Mouse (Mus musculus): Measurements from ENCODE around the gene Ftcd. TPM values are rescaled to one million over a fixed set of nuclear protein-coding genes. Genes with fewer than 3 reads are reported as not detected.
A peak's percentile ranks its signal among the peaks of the same experiment; 100 is the strongest.

Gene Ftcd
- not detected in 2 replicates for polyA plus RNA-seq (2014; fragmentation: Nextera tagmentation; extraction: Ambion mirVana)

- H3K36me3 ChIP-seq (ENCODE audit: control insufficient read depth, insufficient read depth, low read length): no peaks in the 10 kb centered on the region
- H3K4me1 ChIP-seq (replicated peaks; ENCODE audit: control insufficient read depth, insufficient read depth, low read length): no peaks in the 10 kb centered on the region
- no peaks in the 10 kb centered on the region for H3K9me3 ChIP-seq (ENCODE audit: control insufficient read depth, low read length)
- DNase-seq (ENCODE audit: low spot score): no peak
- WGBS: 67% methylated on average over 3 of the region's 3 CpGs
- no peak for ATAC-seq (ENCODE audit: low FRiP score)
- no peak within 1 kb of the TSS for H3K27ac ChIP-seq (ENCODE audit: low read depth, low read length)
- no peak within 1 kb of the TSS for H3K4me2 ChIP-seq (replicated peaks; ENCODE audit: low read depth, low read length)
- H3K27me3 ChIP-seq (ENCODE audit: control insufficient read depth, insufficient read depth, low read length): no peaks in the 10 kb centered on the region
- H3K9ac ChIP-seq (ENCODE audit: low read depth, low read length): no peak within 1 kb of the TSS
- H3K4me3 ChIP-seq (ENCODE audit: low read depth, low read length): no peak within 1 kb of the TSS
Measured at GRCm38 (mm10) chr10:76575374-76575773, at the start of gene Ftcd. Gene Ftcd, plus strand, starts transcription at chr10:76575648.

- no peak for DNase-seq (ENCODE audit: low spot score)
- Histone ChIP-seq H3K9me3 (ENCODE audit: control insufficient read depth, low read length) (no peaks in the 10 kb centered on the region), H3K27ac (ENCODE audit: low read depth, low read length) (peak overlapping the region; percentile 58; the same call in 1 of the 2 replicates), H3K4me1 (replicated peaks; ENCODE audit: control insufficient read depth, insufficient read depth, low read length) (0 out of 2 replicates have a peak, but pooled peaks cover 3% of the 10 kb centered on the region), H3K27me3 (ENCODE audit: control insufficient read depth, insufficient read depth, low read length) (no peaks in the 10 kb centered on the region), H3K36me3 (ENCODE audit: control insufficient read depth, insufficient read depth, low read length) (peaks cover 6% of the 10 kb centered on the region; the same call in 1 of the 2 replicates), H3K4me2 (replicated peaks; ENCODE audit: low read depth, low read length) (peak overlapping the region; percentile 85), H3K9ac (ENCODE audit: low read depth, low read length) (peak overlapping the region; percentile 35; the same call in 1 of the 2 replicates), H3K4me3 (ENCODE audit: low read depth, low read length) (peak overlapping the region; percentile 74)
- ATAC-seq (ENCODE audit: low FRiP score): no peak; the same call in 1 of the 2 replicates
- 5% methylated on average over 11 of the region's 11 CpGs for WGBS
Measured at GRCm38 (mm10) chr10:76530922-76531321, 44.5 kb upstream of the Ftcd start.

- DNase-seq (ENCODE audit: low spot score) (peak; percentile 96), ATAC-seq (ENCODE audit: low FRiP score) (peak; percentile 100)
- H3K4me2 ChIP-seq (replicated peaks; ENCODE audit: low read depth, low read length): peak within 1 kb of the TSS; percentile 85
- H3K4me3 ChIP-seq (ENCODE audit: low read depth, low read length): peak within 1 kb of the TSS; percentile 74
- H3K27me3 ChIP-seq (ENCODE audit: control insufficient read depth, insufficient read depth, low read length): no peaks in the 10 kb centered on the region
- H3K9me3 ChIP-seq (ENCODE audit: control insufficient read depth, low read length): no peaks in the 10 kb centered on the region
- peak within 1 kb of the TSS; percentile 77 for H3K27ac ChIP-seq (ENCODE audit: low read depth, low read length)
- peak within 1 kb of the TSS; percentile 71 for H3K9ac ChIP-seq (ENCODE audit: low read depth, low read length)
- H3K36me3 ChIP-seq (ENCODE audit: control insufficient read depth, insufficient read depth, low read length): peaks cover 6% of the 10 kb centered on the region; the same call in 1 of the 2 replicates
- 0 out of 2 replicates have a peak, but pooled peaks cover 3% of the 10 kb centered on the region for H3K4me1 ChIP-seq (replicated peaks; ENCODE audit: control insufficient read depth, insufficient read depth, low read length)
- under 1% methylated on average over 34 of the region's 37 CpGs for WGBS
Measured at GRCm38 (mm10) chr10:76531375-76531774, 44.1 kb upstream of the Ftcd start, which contains the start of gene Lss. Gene Lss, plus strand, starts transcription at chr10:76531588.

- Histone ChIP-seq H3K4me1 (replicated peaks; ENCODE audit: control insufficient read depth, insufficient read depth, low read length) (0 out of 2 replicates have a peak, but pooled peaks cover 3% of the 10 kb centered on the region), H3K9me3 (ENCODE audit: control insufficient read depth, low read length) (no peaks in the 10 kb centered on the region), H3K36me3 (ENCODE audit: control insufficient read depth, insufficient read depth, low read length) (peaks cover 6% of the 10 kb centered on the region; the same call in 1 of the 2 replicates), H3K27me3 (ENCODE audit: control insufficient read depth, insufficient read depth, low read length) (no peaks in the 10 kb centered on the region), H3K27ac (ENCODE audit: low read depth, low read length) (peak overlapping the region; percentile 77), H3K4me3 (ENCODE audit: low read depth, low read length) (peak overlapping the region; percentile 74), H3K9ac (ENCODE audit: low read depth, low read length) (peak overlapping the region; percentile 71), H3K4me2 (replicated peaks; ENCODE audit: low read depth, low read length) (peak overlapping the region; percentile 85)
- WGBS: under 1% methylated on average over 14 of the region's 14 CpGs
- ATAC-seq (ENCODE audit: low FRiP score) (peak; percentile 28; the same call in 1 of the 2 replicates), DNase-seq (ENCODE audit: low spot score) (no peak)
Measured at GRCm38 (mm10) chr10:76531828-76532227, 43.6 kb upstream of the Ftcd start.

GRCm38 (mm10) chr10:76535526-76535925, 39.9 kb upstream of the Ftcd start:
- WGBS: 96% methylated on average over 7 of the region's 7 CpGs
- ATAC-seq (ENCODE audit: low FRiP score) (no peak), DNase-seq (ENCODE audit: low spot score) (no peak)
- no peak overlapping the region for H3K27ac ChIP-seq (ENCODE audit: low read depth, low read length)
- H3K4me2 ChIP-seq (replicated peaks; ENCODE audit: low read depth, low read length): no peak overlapping the region
- H3K9ac ChIP-seq (ENCODE audit: low read depth, low read length): no peak overlapping the region
- H3K9me3 ChIP-seq (ENCODE audit: control insufficient read depth, low read length): no peaks in the 10 kb centered on the region
- H3K27me3 ChIP-seq (ENCODE audit: control insufficient read depth, insufficient read depth, low read length): no peaks in the 10 kb centered on the region
- peaks cover 17% of the 10 kb centered on the region for H3K36me3 ChIP-seq (ENCODE audit: control insufficient read depth, insufficient read depth, low read length)
- 0 out of 2 replicates have a peak, but pooled peaks cover 3% of the 10 kb centered on the region for H3K4me1 ChIP-seq (replicated peaks; ENCODE audit: control insufficient read depth, insufficient read depth, low read length)
- no peak overlapping the region for H3K4me3 ChIP-seq (ENCODE audit: low read depth, low read length)

- Histone ChIP-seq H3K9ac (ENCODE audit: low read depth, low read length) (no peak overlapping the region), H3K9me3 (ENCODE audit: control insufficient read depth, low read length) (no peaks in the 10 kb centered on the region), H3K36me3 (ENCODE audit: control insufficient read depth, insufficient read depth, low read length) (peaks cover 23% of the 10 kb centered on the region), H3K4me1 (replicated peaks; ENCODE audit: control insufficient read depth, insufficient read depth, low read length) (0 out of 2 replicates have a peak, but pooled peaks cover 1% of the 10 kb centered on the region), H3K27ac (ENCODE audit: low read depth, low read length) (no peak overlapping the region), H3K4me3 (ENCODE audit: low read depth, low read length) (no peak overlapping the region), H3K27me3 (ENCODE audit: control insufficient read depth, insufficient read depth, low read length) (no peaks in the 10 kb centered on the region), H3K4me2 (replicated peaks; ENCODE audit: low read depth, low read length) (no peak overlapping the region)
- DNase-seq (ENCODE audit: low spot score) (no peak), ATAC-seq (ENCODE audit: low FRiP score) (no peak)
- 89% methylated on average over 9 of the region's 9 CpGs for WGBS
Measured at GRCm38 (mm10) chr10:76537619-76538018, 37.8 kb upstream of the Ftcd start.

- no peaks in the 10 kb centered on the region for H3K27me3 ChIP-seq (ENCODE audit: control insufficient read depth, insufficient read depth, low read length)
- WGBS: 95% methylated on average over 11 of the region's 11 CpGs
- H3K4me1 ChIP-seq (replicated peaks; ENCODE audit: control insufficient read depth, insufficient read depth, low read length): no peaks in the 10 kb centered on the region
- H3K36me3 ChIP-seq (ENCODE audit: control insufficient read depth, insufficient read depth, low read length): peaks cover 26% of the 10 kb centered on the region
- no peak overlapping the region for H3K4me2 ChIP-seq (replicated peaks; ENCODE audit: low read depth, low read length)
- no peak overlapping the region for H3K27ac ChIP-seq (ENCODE audit: low read depth, low read length)
- ATAC-seq (ENCODE audit: low FRiP score): no peak
- no peak overlapping the region for H3K4me3 ChIP-seq (ENCODE audit: low read depth, low read length)
- H3K9me3 ChIP-seq (ENCODE audit: control insufficient read depth, low read length): no peaks in the 10 kb centered on the region
- no peak overlapping the region for H3K9ac ChIP-seq (ENCODE audit: low read depth, low read length)
- no peak for DNase-seq (ENCODE audit: low spot score)
Measured at GRCm38 (mm10) chr10:76541336-76542085, 33.9 kb upstream of the Ftcd start.

- DNase-seq (ENCODE audit: low spot score) (no peak), ATAC-seq (ENCODE audit: low FRiP score) (no peak)
- H3K9ac ChIP-seq (ENCODE audit: low read depth, low read length): no peak overlapping the region
- H3K4me2 ChIP-seq (replicated peaks; ENCODE audit: low read depth, low read length): no peak overlapping the region
- no peaks in the 10 kb centered on the region for H3K27me3 ChIP-seq (ENCODE audit: control insufficient read depth, insufficient read depth, low read length)
- H3K4me3 ChIP-seq (ENCODE audit: low read depth, low read length): no peak overlapping the region
- H3K36me3 ChIP-seq (ENCODE audit: control insufficient read depth, insufficient read depth, low read length): peaks cover 29% of the 10 kb centered on the region
- 91% methylated on average over 10 of the region's 10 CpGs for WGBS
- no peaks in the 10 kb centered on the region for H3K9me3 ChIP-seq (ENCODE audit: control insufficient read depth, low read length)
- H3K27ac ChIP-seq (ENCODE audit: low read depth, low read length): no peak overlapping the region
- no peaks in the 10 kb centered on the region for H3K4me1 ChIP-seq (replicated peaks; ENCODE audit: control insufficient read depth, insufficient read depth, low read length)
Measured at GRCm38 (mm10) chr10:76542636-76543375, 32.6 kb upstream of the Ftcd start.
